Mouse (Mus musculus): ENCODE data around the gene Ap3s2. TPM values are rescaled to one million over a fixed set of nuclear protein-coding genes. Genes with fewer than 3 reads are reported as not detected.

Gene Ap3s2
- total and polyA plus RNA-seq, 2 experiments from 2014 or later, result 36.7 to 38.0 TPM

DNA sequence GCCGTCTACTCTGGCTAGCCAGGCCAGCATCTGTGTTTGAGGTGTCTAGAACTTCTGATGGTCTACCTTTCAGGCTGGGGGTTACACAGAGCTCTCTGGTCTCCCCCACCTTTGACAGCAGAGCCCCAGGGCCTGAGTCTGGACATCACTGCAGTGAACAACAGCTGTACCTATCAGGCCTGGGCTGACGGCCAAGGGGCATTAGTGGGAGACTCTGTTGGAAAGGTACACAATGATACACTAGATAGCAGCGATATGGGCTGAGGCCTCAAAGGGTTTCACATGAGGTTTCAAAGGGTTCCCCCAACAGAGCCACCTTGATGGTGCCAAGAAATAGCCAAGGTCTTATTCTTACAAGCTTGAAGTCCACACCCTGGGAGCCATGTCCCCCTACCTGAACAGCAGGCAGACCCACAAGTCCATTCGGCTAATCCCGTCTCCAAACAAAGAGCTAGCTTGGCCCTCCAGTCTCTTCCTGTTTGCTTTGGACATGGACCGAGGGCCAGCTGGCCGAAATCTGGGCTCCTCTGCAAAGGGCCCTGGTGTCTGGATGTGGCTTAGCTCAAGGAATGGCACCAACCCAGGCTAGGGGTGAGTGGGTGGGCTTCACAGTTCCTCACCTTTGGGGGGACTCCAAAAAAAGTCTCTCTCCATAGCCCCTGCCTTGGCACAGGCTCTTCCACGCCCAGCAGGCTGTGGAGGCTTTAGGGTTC, 76.2 kb downstream of the Ap3s2 start:
- no peak overlapping the region for H3K4me2 ChIP-seq (ENCODE audit: low read depth)
- H3K27me3 ChIP-seq (ENCODE audit: insufficient read depth, low read length), result no peaks in the 10 kb centered on the region
- no peak overlapping the region for H3K9ac ChIP-seq
- DNase-seq (no peak), ATAC-seq (no peak)
- no peak overlapping the region for H3K4me3 ChIP-seq (ENCODE audit: low read depth, low read length)
- no peaks in the 10 kb centered on the region for H3K36me3 ChIP-seq (ENCODE audit: insufficient read depth)
- 78% methylated on average over 8 of the region's 8 CpGs for WGBS
- H3K9me3 ChIP-seq (ENCODE audit: low read length), result no peaks in the 10 kb centered on the region
- no peak overlapping the region for H3K27ac ChIP-seq (ENCODE audit: low read depth, low read length)
- TF ChIP-seq CTCF (IDR thresholded peaks at IDR 0.05; ENCODE audit: low read depth), result no peak
- H3K4me1 ChIP-seq (ENCODE audit: insufficient read depth), result no peaks in the 10 kb centered on the region

DNA sequence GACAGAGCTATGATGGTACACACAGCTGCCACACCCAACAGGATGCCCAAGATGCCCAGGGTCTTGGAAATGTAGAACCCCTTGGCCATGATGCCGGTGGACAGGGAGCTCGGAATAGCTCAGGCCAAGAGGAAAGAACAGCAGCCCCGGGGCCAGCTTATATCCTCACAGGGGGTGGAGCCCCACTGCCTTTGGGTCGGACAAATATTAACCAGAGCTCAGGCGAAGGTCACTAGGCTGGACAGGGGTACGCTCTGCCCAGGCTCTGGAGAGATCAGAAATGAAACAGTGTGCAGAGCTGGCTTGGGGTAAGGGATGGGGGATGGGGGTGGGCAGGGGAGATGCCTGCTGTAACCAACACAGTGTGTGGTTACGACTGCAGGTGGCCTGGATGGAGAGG, 78.3 kb downstream of the Ap3s2 start:
- Histone ChIP-seq H3K27ac (ENCODE audit: low read depth, low read length) (no peak overlapping the region), H3K9me3 (ENCODE audit: low read length) (no peaks in the 10 kb centered on the region), H3K4me2 (ENCODE audit: low read depth) (no peak overlapping the region), H3K9ac (no peak overlapping the region), H3K4me3 (ENCODE audit: low read depth, low read length) (no peak overlapping the region), H3K27me3 (ENCODE audit: insufficient read depth, low read length) (no peaks in the 10 kb centered on the region), H3K36me3 (ENCODE audit: insufficient read depth) (no peaks in the 10 kb centered on the region), H3K4me1 (ENCODE audit: insufficient read depth) (no peaks in the 10 kb centered on the region)
- no peak for ATAC-seq
- TF ChIP-seq CTCF (IDR thresholded peaks at IDR 0.05; ENCODE audit: low read depth), result no peak
- WGBS, result 76% methylated on average over 7 of the region's 7 CpGs
- DNase-seq, result no peak

DNA sequence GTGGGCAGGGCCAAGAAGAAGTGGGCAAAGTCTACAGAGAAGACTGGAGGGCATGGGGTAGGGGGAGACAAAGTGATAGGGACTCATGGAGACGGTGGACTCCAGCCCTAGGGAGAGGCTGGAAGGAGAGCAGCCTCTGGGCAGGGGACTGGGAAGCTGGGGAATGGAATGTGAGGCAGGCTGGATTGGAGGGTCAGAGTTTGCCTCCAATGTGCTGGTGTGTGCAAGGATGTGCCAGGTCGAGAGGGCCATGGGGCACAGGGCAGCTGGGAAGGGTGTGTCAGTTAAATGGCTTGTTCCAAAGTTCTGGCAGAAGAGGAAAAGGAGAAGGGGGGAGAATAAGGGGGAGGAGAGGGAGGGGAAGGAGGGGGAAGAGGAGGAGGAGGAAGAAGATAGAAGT, 83.2 kb downstream of the Ap3s2 start:
- WGBS, result 71% methylated on average over 2 of the region's 2 CpGs
- ATAC-seq (no peak), DNase-seq (no peak)
- Histone ChIP-seq H3K9me3 (ENCODE audit: low read length) (no peaks in the 10 kb centered on the region), H3K27ac (ENCODE audit: low read depth, low read length) (no peak overlapping the region), H3K27me3 (ENCODE audit: insufficient read depth, low read length) (no peaks in the 10 kb centered on the region), H3K4me3 (ENCODE audit: low read depth, low read length) (no peak overlapping the region), H3K4me1 (ENCODE audit: insufficient read depth) (no peaks in the 10 kb centered on the region), H3K4me2 (ENCODE audit: low read depth) (no peak overlapping the region), H3K9ac (no peak overlapping the region), H3K36me3 (ENCODE audit: insufficient read depth) (no peaks in the 10 kb centered on the region)
- no peak for TF ChIP-seq CTCF (IDR thresholded peaks at IDR 0.05; ENCODE audit: low read depth)

DNA sequence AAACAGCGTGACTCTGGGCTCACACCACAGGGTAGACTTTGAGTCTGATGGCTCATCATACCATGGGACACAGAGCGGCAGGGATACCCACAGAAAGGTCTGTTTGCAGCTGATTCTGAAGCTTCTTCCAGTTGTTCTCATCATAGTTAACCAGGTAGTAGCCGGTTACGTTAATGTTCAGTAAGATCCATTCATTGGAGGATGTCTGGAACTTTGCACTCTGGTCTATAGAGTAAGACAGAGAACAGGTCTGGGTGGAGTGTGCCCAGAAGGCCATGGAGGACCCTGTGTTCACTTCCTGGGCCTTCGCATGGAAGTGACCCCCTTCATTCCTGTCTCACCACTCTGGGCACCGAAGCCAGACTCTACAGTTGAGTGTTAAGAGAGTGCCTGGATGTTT, 85.3 kb downstream of the Ap3s2 start:
- Histone ChIP-seq H3K9ac (no peak overlapping the region), H3K9me3 (ENCODE audit: low read length) (no peaks in the 10 kb centered on the region), H3K27ac (ENCODE audit: low read depth, low read length) (no peak overlapping the region), H3K4me3 (ENCODE audit: low read depth, low read length) (no peak overlapping the region), H3K36me3 (ENCODE audit: insufficient read depth) (no peaks in the 10 kb centered on the region), H3K4me1 (ENCODE audit: insufficient read depth) (no peaks in the 10 kb centered on the region), H3K27me3 (ENCODE audit: insufficient read depth, low read length) (no peaks in the 10 kb centered on the region), H3K4me2 (ENCODE audit: low read depth) (no peak overlapping the region)
- no peak for DNase-seq
- ATAC-seq, result no peak
- WGBS, result 96% methylated on average over 6 of the region's 6 CpGs
- no peak for TF ChIP-seq CTCF (IDR thresholded peaks at IDR 0.05; ENCODE audit: low read depth)

DNA sequence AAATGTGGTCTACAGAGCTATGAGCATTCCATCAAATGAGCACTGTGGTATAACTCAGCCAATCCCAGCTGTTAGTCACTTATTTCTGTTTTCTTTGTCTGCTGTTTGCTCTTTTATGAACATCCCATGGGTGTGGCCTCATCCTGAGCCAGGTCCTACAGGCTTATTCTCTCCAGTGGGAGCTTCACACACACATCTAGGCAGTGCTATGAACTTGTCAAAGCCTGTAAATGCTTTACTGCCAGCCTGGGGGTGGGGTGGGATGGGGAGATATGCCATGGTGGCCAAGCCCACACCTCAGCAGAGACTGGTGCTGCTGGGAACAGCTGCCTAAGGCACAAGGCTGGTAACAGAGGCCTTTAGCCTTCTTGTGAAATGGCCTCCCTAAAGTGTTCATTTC, 87.5 kb downstream of the Ap3s2 start:
- ATAC-seq (no peak), DNase-seq (no peak)
- H3K4me3 ChIP-seq (ENCODE audit: low read depth, low read length), result no peak overlapping the region
- no peak overlapping the region for H3K27ac ChIP-seq (ENCODE audit: low read depth, low read length)
- no peak overlapping the region for H3K9ac ChIP-seq
- no peaks in the 10 kb centered on the region for H3K36me3 ChIP-seq (ENCODE audit: insufficient read depth)
- H3K27me3 ChIP-seq (ENCODE audit: insufficient read depth, low read length), result no peaks in the 10 kb centered on the region
- H3K4me1 ChIP-seq (ENCODE audit: insufficient read depth), result no peaks in the 10 kb centered on the region
- H3K4me2 ChIP-seq (ENCODE audit: low read depth), result no peak overlapping the region
- TF ChIP-seq CTCF (IDR thresholded peaks at IDR 0.05; ENCODE audit: low read depth), result no peak
- H3K9me3 ChIP-seq (ENCODE audit: low read length), result no peaks in the 10 kb centered on the region

DNA sequence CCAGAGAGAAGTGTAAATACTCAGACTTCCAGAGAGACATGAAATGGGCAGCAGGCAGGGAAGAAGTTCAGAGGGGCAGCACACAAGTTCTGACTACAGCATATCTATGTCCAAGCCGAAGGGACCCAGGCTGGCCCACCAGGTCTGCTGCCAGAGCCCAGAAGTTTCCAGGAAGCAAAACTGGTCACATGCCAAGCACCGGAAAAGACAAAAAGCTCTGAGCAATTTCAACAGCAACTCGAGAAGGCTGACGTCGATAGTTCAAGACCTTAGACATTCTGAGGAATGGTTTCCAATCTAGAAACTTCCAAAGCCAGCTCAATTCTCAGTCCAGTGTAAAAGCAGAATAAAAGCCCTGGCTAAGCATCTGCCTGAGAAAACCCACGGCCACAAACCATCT, 88.9 kb downstream of the Ap3s2 start:
- 60% methylated on average over 6 of the region's 6 CpGs for WGBS
- no peak for ATAC-seq
- Histone ChIP-seq H3K27me3 (ENCODE audit: insufficient read depth, low read length) (no peaks in the 10 kb centered on the region), H3K4me2 (ENCODE audit: low read depth) (no peak overlapping the region), H3K4me1 (ENCODE audit: insufficient read depth) (no peaks in the 10 kb centered on the region), H3K4me3 (ENCODE audit: low read depth, low read length) (no peak overlapping the region), H3K9ac (no peak overlapping the region), H3K36me3 (ENCODE audit: insufficient read depth) (no peaks in the 10 kb centered on the region), H3K27ac (ENCODE audit: low read depth, low read length) (no peak overlapping the region), H3K9me3 (ENCODE audit: low read length) (no peaks in the 10 kb centered on the region)
- DNase-seq, result peak; percentile 11
- no peak for TF ChIP-seq CTCF (IDR thresholded peaks at IDR 0.05; ENCODE audit: low read depth)

DNA sequence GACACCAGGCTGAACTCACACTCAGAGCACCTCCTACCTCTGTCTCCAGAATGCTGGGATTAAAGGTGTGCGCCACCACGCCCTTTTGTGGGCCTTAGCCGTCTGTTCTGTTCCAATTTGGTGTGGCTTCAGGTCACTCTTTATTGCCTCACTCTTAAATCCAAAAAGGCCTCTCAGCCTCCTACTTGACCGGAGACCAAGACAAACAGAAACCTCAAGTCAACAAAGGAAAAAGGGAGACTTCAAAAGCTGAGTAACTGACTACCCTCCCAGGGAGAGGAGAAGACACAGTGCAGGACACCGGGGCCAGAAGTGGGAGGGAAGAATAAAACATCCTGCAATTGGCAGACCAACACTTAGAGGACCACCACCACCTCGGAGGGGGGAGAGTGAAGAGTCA, 89.3 kb downstream of the Ap3s2 start:
- H3K9me3 ChIP-seq (ENCODE audit: low read length), result no peaks in the 10 kb centered on the region
- H3K4me2 ChIP-seq (ENCODE audit: low read depth), result no peak overlapping the region
- H3K9ac ChIP-seq, result no peak overlapping the region
- ATAC-seq, result no peak
- no peak overlapping the region for H3K27ac ChIP-seq (ENCODE audit: low read depth, low read length)
- no peak overlapping the region for H3K4me3 ChIP-seq (ENCODE audit: low read depth, low read length)
- no peaks in the 10 kb centered on the region for H3K36me3 ChIP-seq (ENCODE audit: insufficient read depth)
- no peak for TF ChIP-seq CTCF (IDR thresholded peaks at IDR 0.05; ENCODE audit: low read depth)
- H3K27me3 ChIP-seq (ENCODE audit: insufficient read depth, low read length), result no peaks in the 10 kb centered on the region
- WGBS, result 71% methylated on average over 6 of the region's 6 CpGs
- no peaks in the 10 kb centered on the region for H3K4me1 ChIP-seq (ENCODE audit: insufficient read depth)
- DNase-seq, result no peak

All from forebrain, postnatal 0 days (tissue).